Mouse (Mus musculus): ENCODE results near the gene Cdk6.
"Not testable (repeated sequence)": the region's sequence is repeated elsewhere in the genome, so short reads cannot be mapped to it uniquely, and the experiment has no call there.

Cdk6 gene

GRCm38 (mm10) chr5:3341111-3341911 is at the start of gene Cdk6:
Gene Cdk6 (plus strand): TSS chr5:3341485.
- peak; percentile 19 for DNase-seq (ENCODE audit: low spot score)

GRCm38 (mm10) chr5:3293666-3294065 is 47.6 kb upstream of the Cdk6 start:
- no peak for DNase-seq (ENCODE audit: low spot score)

- no peak for DNase-seq (ENCODE audit: low spot score)
Measured at GRCm38 (mm10) chr5:3300801-3301457, 40.4 kb upstream of the Cdk6 start.

- no peak for DNase-seq (ENCODE audit: low spot score)
Measured at GRCm38 (mm10) chr5:3301535-3301934, 39.8 kb upstream of the Cdk6 start.

- DNase-seq (ENCODE audit: low spot score) = no peak
Measured at GRCm38 (mm10) chr5:3303876-3304275, 37.4 kb upstream of the Cdk6 start.

- no peak for DNase-seq (ENCODE audit: low spot score)
Measured at GRCm38 (mm10) chr5:3306146-3306545, 35.1 kb upstream of the Cdk6 start.

- DNase-seq (ENCODE audit: low spot score) = no peak
Measured at GRCm38 (mm10) chr5:3309122-3309521, 32.2 kb upstream of the Cdk6 start.

GRCm38 (mm10) chr5:3309587-3309986 is 31.7 kb upstream of the Cdk6 start:
- no peak for DNase-seq (ENCODE audit: low spot score)

- not testable (repeated sequence) for DNase-seq (ENCODE audit: low spot score)
Measured at GRCm38 (mm10) chr5:3311156-3311555, 30.1 kb upstream of the Cdk6 start.

- DNase-seq (ENCODE audit: low spot score) = not testable (repeated sequence)
Measured at GRCm38 (mm10) chr5:3317724-3318123, 23.6 kb upstream of the Cdk6 start.

- no peak for DNase-seq (ENCODE audit: low spot score)
Measured at GRCm38 (mm10) chr5:3320225-3320624, 21.1 kb upstream of the Cdk6 start.

GRCm38 (mm10) chr5:3322052-3322451 is 19.2 kb upstream of the Cdk6 start:
- no peak for DNase-seq (ENCODE audit: low spot score)

- DNase-seq (ENCODE audit: low spot score) = no peak
Measured at GRCm38 (mm10) chr5:3324116-3324515, 17.2 kb upstream of the Cdk6 start.

GRCm38 (mm10) chr5:3329361-3329760 is 11.9 kb upstream of the Cdk6 start:
- no peak for DNase-seq (ENCODE audit: low spot score)

- DNase-seq (ENCODE audit: low spot score) = no peak
Measured at GRCm38 (mm10) chr5:3330932-3331331, 10.4 kb upstream of the Cdk6 start.

- DNase-seq (ENCODE audit: low spot score) = not testable (repeated sequence)
Measured at GRCm38 (mm10) chr5:3333019-3333418, 8.3 kb upstream of the Cdk6 start.

GRCm38 (mm10) chr5:3340340-3341058 is 786 bp upstream of the Cdk6 start:
- not testable (repeated sequence) for DNase-seq (ENCODE audit: low spot score)

GRCm38 (mm10) chr5:3341931-3342770 is 866 bp downstream of the Cdk6 start:
- DNase-seq (ENCODE audit: low spot score) = peak; percentile 17

- DNase-seq (ENCODE audit: low spot score) = peak; percentile 22
Measured at GRCm38 (mm10) chr5:3342771-3343565, 1.7 kb downstream of the Cdk6 start.

GRCm38 (mm10) chr5:3343566-3344080 is 2.3 kb downstream of the Cdk6 start:
- DNase-seq (ENCODE audit: low spot score) = peak; percentile 26
